Mouse (Mus musculus) olfactory bulb, adult 2 months (tissue): ENCODE measurements around the gene Mapk3.

Experiments used
- CTCF ChIP-seq: fragments of 200-500 bp; IDR thresholded peaks from 2 replicates; pipeline ENCODE4 v1.5.1; 2012; ENCODE audit warnings: low read depth, mild to moderate bottlenecking, low read length, moderate library complexity; ENCODE audit not compliant: insufficient read depth
- POLR2A ChIP-seq: fragments of 200-500 bp; IDR thresholded peaks from 2 replicates; pipeline ENCODE4 v1.6.1; 2012; ENCODE audit warnings: mild to moderate bottlenecking, low read depth, low read length, moderate library complexity; ENCODE audit not compliant: insufficient read depth

DNA sequence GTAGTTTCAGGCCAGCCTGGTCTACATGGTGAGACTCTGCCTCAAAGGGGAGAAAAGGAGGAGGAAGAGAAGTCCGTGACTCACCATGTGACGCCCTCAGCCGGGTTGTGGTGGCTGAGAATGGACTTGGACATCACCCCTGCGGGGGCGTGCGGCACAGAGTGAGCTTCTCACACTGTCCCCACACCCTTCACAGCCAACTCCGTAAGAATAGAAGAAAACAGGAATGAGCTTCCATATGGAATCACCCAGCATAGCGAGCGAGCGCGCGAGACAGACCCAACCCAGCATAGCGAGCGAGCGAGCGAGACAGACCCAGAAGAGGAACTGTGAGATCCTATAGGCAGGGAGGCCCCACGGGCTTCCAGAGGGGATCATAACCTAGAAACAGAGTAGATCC, 19.9 kb upstream of the Mapk3 start:
- no peak for TF ChIP-seq CTCF
- TF ChIP-seq POLR2A, result no peak
